Mouse (Mus musculus): ENCODE measurements around the gene Gm3952.

The Gm3952 gene

GRCm38 (mm10) chr8:128798594-128798993 is at the start of gene Gm3952:
Gm3952 (minus strand) TSS chr8:128798694.
- DNase-seq (ENCODE audit: extremely low read depth, low read depth, low spot score), result no peak

- no peak for DNase-seq (ENCODE audit: extremely low read depth, low read depth, low spot score)
Measured at GRCm38 (mm10) chr8:128843749-128844148, 45.3 kb upstream of the Gm3952 start.

- no peak for DNase-seq (ENCODE audit: extremely low read depth, low read depth, low spot score)
Measured at GRCm38 (mm10) chr8:128812521-128812920, 14.0 kb upstream of the Gm3952 start.

- DNase-seq (ENCODE audit: extremely low read depth, low read depth, low spot score), result no peak
Measured at GRCm38 (mm10) chr8:128735692-128736091, 62.8 kb downstream of the Gm3952 start.

- DNase-seq (ENCODE audit: extremely low read depth, low read depth, low spot score), result no peak
Measured at GRCm38 (mm10) chr8:128734118-128734517, 64.4 kb downstream of the Gm3952 start.

GRCm38 (mm10) chr8:128732254-128732653 is 66.2 kb downstream of the Gm3952 start:
- no peak for DNase-seq (ENCODE audit: extremely low read depth, low read depth, low spot score)

- no peak for DNase-seq (ENCODE audit: extremely low read depth, low read depth, low spot score)
Measured at GRCm38 (mm10) chr8:128727213-128727612, 71.3 kb downstream of the Gm3952 start.

GRCm38 (mm10) chr8:128724819-128725218 is 73.7 kb downstream of the Gm3952 start:
- no peak for DNase-seq (ENCODE audit: extremely low read depth, low read depth, low spot score)

- no peak for DNase-seq (ENCODE audit: extremely low read depth, low read depth, low spot score)
Measured at GRCm38 (mm10) chr8:128716184-128716583, 82.3 kb downstream of the Gm3952 start.

GRCm38 (mm10) chr8:128709261-128709660 is 89.2 kb downstream of the Gm3952 start:
- DNase-seq (ENCODE audit: extremely low read depth, low read depth, low spot score), result no peak

- no peak for DNase-seq (ENCODE audit: extremely low read depth, low read depth, low spot score)
Measured at GRCm38 (mm10) chr8:128704836-128705235, 93.7 kb downstream of the Gm3952 start.

- no peak for DNase-seq (ENCODE audit: extremely low read depth, low read depth, low spot score)
Measured at GRCm38 (mm10) chr8:128704376-128704775, 94.1 kb downstream of the Gm3952 start.

- no peak for DNase-seq (ENCODE audit: extremely low read depth, low read depth, low spot score)
Measured at GRCm38 (mm10) chr8:128697945-128698344, 100.5 kb downstream of the Gm3952 start.

GRCm38 (mm10) chr8:128696701-128697397 is 101.6 kb downstream of the Gm3952 start:
- no peak for DNase-seq (ENCODE audit: extremely low read depth, low read depth, low spot score)
